Mouse (Mus musculus) midbrain, embryonic 16.5 days (tissue): Measurements from ENCODE around the gene Fez2. TPM values are rescaled to one million over a fixed set of nuclear protein-coding genes. Genes with fewer than 3 reads are reported as not detected.

Experiments
- ATAC-seq: fragments of 200-750 bp; cut with Nextera tagmentation; 2 replicates; pipeline ENCODE4 v1.8.0; 2017; ENCODE audit warnings: moderate TSS enrichment
- H3K27ac ChIP-seq: fragments of 300-500 bp; sonication (generic); 2 replicates; pipeline ENCODE4 v1.5.1; 2014; ENCODE audit warnings: mild to moderate bottlenecking, low read length, mixed read lengths
- H3K27me3 ChIP-seq: fragments of 300-500 bp; sonication (generic); 2 replicates; pipeline ENCODE4 v1.6.1; 2014; ENCODE audit warnings: low read depth, low read length, mixed read lengths; ENCODE audit not compliant: control insufficient read depth, insufficient read depth
- H3K36me3 ChIP-seq: fragments of 300-500 bp; sonication (generic); 2 replicates; pipeline ENCODE4 v1.6.1; 2014; ENCODE audit warnings: mild to moderate bottlenecking, low read length, moderate library complexity, mixed read lengths; ENCODE audit not compliant: control insufficient read depth, insufficient read depth
- H3K4me1 ChIP-seq: fragments of 300-500 bp; sonication (generic); 2 replicates; pipeline ENCODE4 v1.6.1; 2014; ENCODE audit warnings: mild to moderate bottlenecking, low read length, mixed read lengths; ENCODE audit not compliant: control insufficient read depth, insufficient read depth
- H3K4me2 ChIP-seq: fragments of 300-500 bp; sonication (generic); 2 replicates; pipeline ENCODE4 v1.6.1; 2014; ENCODE audit warnings: mild to moderate bottlenecking, low read length, mixed read lengths
- H3K4me3 ChIP-seq: fragments of 300-500 bp; sonication (generic); 2 replicates; pipeline ENCODE4 v1.5.1; 2014; ENCODE audit warnings: low read depth, mild to moderate bottlenecking, low read length, moderate library complexity, mixed read lengths
- H3K9ac ChIP-seq: fragments of 300-500 bp; sonication (generic); 2 replicates; pipeline ENCODE4 v1.6.1; 2014; ENCODE audit warnings: low read depth, low read length, mixed read lengths
- H3K9me3 ChIP-seq: fragments of 300-500 bp; sonication (generic); replicated peaks from 2 replicates; pipeline ENCODE4 v1.6.1; 2014; ENCODE audit warnings: mild to moderate bottlenecking, low read length, mixed read lengths; ENCODE audit not compliant: control insufficient read depth, poor library complexity, severe bottlenecking
- WGBS: fragments of 180-500 bp; shearing (Covaris S2); extraction: QIAGEN DNeasy Blood & Tissue Kit; methylation state at CpG from one replicate; pipeline ENCODE4 v1.1.7; 2014; 5-methylcytosine and 5-hydroxymethylcytosine counted together
- polyA plus RNA-seq: library from polyadenylated mRNA; unstranded; fragments of >200 nt; fragmentation: Nextera tagmentation; extraction: Ambion mirVana; gene quantifications from 2 replicates; pipeline ENCODE4 v1.2.1, GENCODE M21; 2015

Fez2 gene
- 50.3 and 53.5 TPM in 2 replicates for polyA plus RNA-seq

GRCm38 (mm10) chr17:78417381-78418281, at the start of gene Fez2:
TSS of gene Fez2 (minus strand) at chr17:78418152.
- H3K4me3 ChIP-seq, result peak within 1 kb of the TSS; percentile 94
- no peaks in the 10 kb centered on the region for H3K36me3 ChIP-seq
- peak within 1 kb of the TSS; percentile 91 for H3K9ac ChIP-seq
- peak within 1 kb of the TSS; percentile 74 for H3K27ac ChIP-seq
- peak within 1 kb of the TSS; percentile 86 for H3K4me2 ChIP-seq
- no peaks in the 10 kb centered on the region for H3K27me3 ChIP-seq
- peaks cover 10% of the 10 kb centered on the region for H3K4me1 ChIP-seq
- ATAC-seq, result peak; percentile 92
- H3K9me3 ChIP-seq, result no peaks in the 10 kb centered on the region
- WGBS, result under 1% methylated on average over 60 of the region's 67 CpGs

- Histone ChIP-seq H3K9ac (no peak overlapping the region), H3K4me1 (no peaks in the 10 kb centered on the region)
- 89% methylated on average over 8 of the region's 8 CpGs for WGBS
Measured at GRCm38 (mm10) chr17:78465500-78465899, 47.5 kb upstream of the Fez2 start.

GRCm38 (mm10) chr17:78465071-78465470, 47.1 kb upstream of the Fez2 start:
- H3K4me3 ChIP-seq, result no peak overlapping the region
- H3K27ac ChIP-seq, result no peak overlapping the region
- H3K4me1 ChIP-seq, result no peaks in the 10 kb centered on the region
- WGBS, result 92% methylated on average over 3 of the region's 3 CpGs
- H3K27me3 ChIP-seq, result no peaks in the 10 kb centered on the region
- H3K9ac ChIP-seq, result no peak overlapping the region
- no peak for ATAC-seq
- no peak overlapping the region for H3K4me2 ChIP-seq
- H3K9me3 ChIP-seq, result no peaks in the 10 kb centered on the region
- no peaks in the 10 kb centered on the region for H3K36me3 ChIP-seq

More at GRCm38 (mm10) chr17:78465500-78465899, 47.5 kb upstream of the Fez2 start:
- no peak overlapping the region for H3K4me2 ChIP-seq
- no peaks in the 10 kb centered on the region for H3K36me3 ChIP-seq
- H3K9me3 ChIP-seq, result no peaks in the 10 kb centered on the region
- H3K27ac ChIP-seq, result no peak overlapping the region
- ATAC-seq, result no peak
- no peak overlapping the region for H3K4me3 ChIP-seq
- no peaks in the 10 kb centered on the region for H3K27me3 ChIP-seq

- no peak overlapping the region for H3K27ac ChIP-seq
- no peak overlapping the region for H3K9ac ChIP-seq
- H3K36me3 ChIP-seq, result no peaks in the 10 kb centered on the region
- WGBS, result 83% methylated on average over 8 of the region's 8 CpGs
- no peaks in the 10 kb centered on the region for H3K27me3 ChIP-seq
- H3K4me2 ChIP-seq, result no peak overlapping the region
- H3K4me3 ChIP-seq, result no peak overlapping the region
- ATAC-seq, result no peak
- H3K4me1 ChIP-seq, result no peaks in the 10 kb centered on the region
- H3K9me3 ChIP-seq, result no peaks in the 10 kb centered on the region
Measured at GRCm38 (mm10) chr17:78460140-78460539, 42.2 kb upstream of the Fez2 start.

GRCm38 (mm10) chr17:78455556-78455955, 37.6 kb upstream of the Fez2 start:
- no peaks in the 10 kb centered on the region for H3K9me3 ChIP-seq
- no peaks in the 10 kb centered on the region for H3K36me3 ChIP-seq
- H3K4me1 ChIP-seq, result no peaks in the 10 kb centered on the region
- whole genome bisulfite sequencing, result 89% methylated on average over 9 of the region's 9 CpGs
- H3K4me2 ChIP-seq, result no peak overlapping the region
- ATAC-seq, result no peak
- no peak overlapping the region for H3K27ac ChIP-seq
- no peak overlapping the region for H3K4me3 ChIP-seq
- H3K9ac ChIP-seq, result no peak overlapping the region
- no peaks in the 10 kb centered on the region for H3K27me3 ChIP-seq

GRCm38 (mm10) chr17:78455114-78455513, 37.2 kb upstream of the Fez2 start:
- WGBS, result 35% methylated on average over 11 of the region's 11 CpGs
- no peaks in the 10 kb centered on the region for H3K4me1 ChIP-seq
- H3K9ac ChIP-seq, result no peak overlapping the region
- no peaks in the 10 kb centered on the region for H3K27me3 ChIP-seq
- no peaks in the 10 kb centered on the region for H3K9me3 ChIP-seq
- no peak overlapping the region for H3K4me2 ChIP-seq
- H3K4me3 ChIP-seq, result no peak overlapping the region
- H3K36me3 ChIP-seq, result no peaks in the 10 kb centered on the region
- no peak for ATAC-seq
- no peak overlapping the region for H3K27ac ChIP-seq

GRCm38 (mm10) chr17:78454189-78454977, 36.4 kb upstream of the Fez2 start:
- ATAC-seq, result peak; percentile 48; the same call in 1 of the 2 replicates

GRCm38 (mm10) chr17:78453529-78453928, 35.6 kb upstream of the Fez2 start:
- no peaks in the 10 kb centered on the region for H3K36me3 ChIP-seq
- H3K4me2 ChIP-seq, result no peak overlapping the region
- no peaks in the 10 kb centered on the region for H3K27me3 ChIP-seq
- no peak overlapping the region for H3K4me3 ChIP-seq
- H3K9me3 ChIP-seq, result no peaks in the 10 kb centered on the region
- ATAC-seq, result no peak
- no peak overlapping the region for H3K9ac ChIP-seq
- no peaks in the 10 kb centered on the region for H3K4me1 ChIP-seq
- WGBS, result 92% methylated on average over 5 of the region's 5 CpGs
- no peak overlapping the region for H3K27ac ChIP-seq

More at GRCm38 (mm10) chr17:78454189-78454977, 36.4 kb upstream of the Fez2 start:
- Histone ChIP-seq H3K4me2 (peak overlapping the region; percentile 40), H3K36me3 (no peaks in the 10 kb centered on the region), H3K27me3 (no peaks in the 10 kb centered on the region), H3K9me3 (no peaks in the 10 kb centered on the region), H3K4me3 (peak overlapping the region; percentile 18; the same call in 1 of the 2 replicates), H3K27ac (no peak overlapping the region), H3K9ac (0 out of 2 replicates have a peak overlapping the region, but pooled peaks have one; percentile 14), H3K4me1 (no peaks in the 10 kb centered on the region)
- 61% methylated on average over 21 of the region's 21 CpGs for WGBS
